22 mouse cellular contexts compared by ENCODE assay signal in the genomic region with DNA sequence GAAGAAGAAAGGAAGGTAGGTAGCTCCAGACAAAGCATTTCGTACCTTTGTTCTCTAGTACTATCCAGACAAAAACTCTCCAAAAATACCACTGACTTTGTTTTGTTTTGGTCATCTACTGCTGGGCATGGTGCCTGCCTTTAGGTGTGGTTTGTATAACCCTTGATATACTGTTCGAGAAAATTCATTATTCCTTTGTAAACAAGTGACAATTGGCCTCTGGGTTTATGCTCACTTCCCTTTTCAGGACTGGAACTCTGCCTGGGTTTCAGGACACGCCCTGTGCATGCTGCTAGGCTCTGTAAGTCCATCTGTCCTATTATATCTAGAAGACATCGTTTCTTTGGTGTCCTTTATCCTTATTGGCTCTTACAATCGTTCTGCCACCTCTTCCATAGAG. TPM values are rescaled to one million over a fixed set of nuclear protein-coding genes. Genes with fewer than 3 reads are reported as not detected.
DNase-seq lines count a peak whose midpoint lies in the region; ATAC-seq and TF ChIP-seq lines count a peak whose summit lies in the region.
"Had no signal": no experiment of that assay in that cellular context is flagged by ENCODE, and none has a peak within 500 bp of the region (broad histone marks: within the 10 kb centered on the region; RNA-seq: fewer than 3 reads in every experiment).

Gene Cyp2ab1 (minus strand): TSS at position 119 of the 400 bp plus-strand sequence.

- H3K27ac ChIP-seq in heart, embryonic 13.5 days (replicated peaks) = peak within 1 kb of the TSS; percentile 28; the same call in 1 of the 2 replicates
- no peak within 1 kb of the TSS; the same call in 1 of the 2 replicates for H3K27ac ChIP-seq in MEL (ENCODE audit: control insufficient read depth, low read depth, low read length)
- no peak within 1 kb of the TSS for H3K27ac ChIP-seq in forebrain, postnatal 0 days (ENCODE audit: low read depth, low read length)
- H3K27ac ChIP-seq: forebrain, embryonic 12.5 days; hindbrain, embryonic 15.5 days; liver, embryonic 12.5 days; macrophage had no signal

- H3K9me3 ChIP-seq in heart, embryonic 13.5 days = no peaks in the 10 kb centered on the region
- H3K9me3 ChIP-seq in MEL (replicated peaks; ENCODE audit: insufficient read depth, low read length) = no peaks in the 10 kb centered on the region
- H3K9me3 ChIP-seq in forebrain, postnatal 0 days (ENCODE audit: low read length) = no peaks in the 10 kb centered on the region
- H3K9me3 ChIP-seq: forebrain, embryonic 12.5 days; hindbrain, embryonic 15.5 days; liver, embryonic 12.5 days had no signal

- H3K9ac ChIP-seq in heart, embryonic 13.5 days = no peak within 1 kb of the TSS
- H3K9ac ChIP-seq in MEL (ENCODE audit: control insufficient read depth, low read depth, low read length, poor library complexity, severe bottlenecking) = peak within 1 kb of the TSS; percentile 56
- H3K9ac ChIP-seq in forebrain, postnatal 0 days = no peak within 1 kb of the TSS
- H3K9ac ChIP-seq: forebrain, embryonic 12.5 days; hindbrain, embryonic 15.5 days; liver, embryonic 12.5 days had no signal

- ATAC-seq in heart, embryonic 13.5 days (ENCODE audit: extremely low read depth, insufficient number of reproducible peaks, low FRiP score, low TSS enrichment) = no peak
- ATAC-seq in granulocyte monocyte progenitor cell, adult 5-6 weeks (replicated peaks; ENCODE audit: poor library complexity, severe bottlenecking) = peak; percentile 80
- no peak for ATAC-seq in forebrain, postnatal 0 days
- ATAC-seq: intestine, postnatal 0 days; liver, embryonic 12.5 days had no signal

- 69% methylated on average over 5 of the region's 5 CpGs for WGBS in heart, embryonic 13.5 days
- WGBS in forebrain, postnatal 0 days = 62% methylated on average over 5 of the region's 5 CpGs

- H3K27me3 ChIP-seq in heart, embryonic 13.5 days (replicated peaks) = no peaks in the 10 kb centered on the region
- H3K27me3 ChIP-seq in MEL (ENCODE audit: control insufficient read depth in 1 of 2, insufficient read depth in 2 of 2, low read length in 2 of 2) = no peaks in the 10 kb centered on the region
- H3K27me3 ChIP-seq in forebrain, postnatal 0 days (ENCODE audit: insufficient read depth, low read length) = no peaks in the 10 kb centered on the region
- H3K27me3 ChIP-seq: forebrain, embryonic 12.5 days; hindbrain, embryonic 15.5 days; liver, embryonic 12.5 days had no signal

- H3K36me3 ChIP-seq in heart, embryonic 13.5 days = peaks cover 18% of the 10 kb centered on the region
- H3K36me3 ChIP-seq in MEL (ENCODE audit: control insufficient read depth in 1 of 2, insufficient read depth in 2 of 2, low read length in 2 of 2) = peaks cover 0 to 12% of the 10 kb centered on the region in 2 experiments; a peak in 2 of 4 replicates
- H3K36me3 ChIP-seq in forebrain, postnatal 0 days (ENCODE audit: insufficient read depth) = peaks cover 14% of the 10 kb centered on the region
- H3K36me3 ChIP-seq: liver, embryonic 12.5 days had no signal

- TF ChIP-seq CTCF in MEL (IDR thresholded peaks at IDR 0.05 in 2 of 3, conservative IDR thresholded peaks at IDR 0.05 in 1 of 3; ENCODE audit: control insufficient read depth in 1 of 3, insufficient read depth in 1 of 3, low read depth in 2 of 3, low read length in 3 of 3, poor library complexity in 1 of 3, severe bottlenecking in 1 of 3) = no peak
- TF ChIP-seq CTCF in forebrain, postnatal 0 days (IDR thresholded peaks at IDR 0.05; ENCODE audit: low read depth) = no peak

- TF ChIP-seq RAD21 in MEL (IDR thresholded peaks at IDR 0.05; ENCODE audit: low read depth, low read length) = no peak

- TF ChIP-seq POLR2A in MEL (IDR thresholded peaks at IDR 0.05; ENCODE audit: control insufficient read depth in 1 of 2, insufficient read depth in 1 of 2, low read depth in 1 of 2, low read length in 2 of 2, poor library complexity in 1 of 2) = no peak

- TF ChIP-seq EP300 in MEL (IDR thresholded peaks at IDR 0.05; ENCODE audit: low read depth in 1 of 2, low read length in 2 of 2) = no peak

- H3K4me1 ChIP-seq in heart, embryonic 13.5 days = no peaks in the 10 kb centered on the region
- H3K4me1 ChIP-seq in MEL (ENCODE audit: control insufficient read depth in 1 of 2, insufficient read depth in 2 of 2, low read length in 2 of 2) = peaks cover 0 to 11% of the 10 kb centered on the region in 2 experiments; a peak in 3 of 4 replicates
- no peaks in the 10 kb centered on the region for H3K4me1 ChIP-seq in forebrain, postnatal 0 days (ENCODE audit: insufficient read depth)
- H3K4me1 ChIP-seq: forebrain, embryonic 12.5 days; hindbrain, embryonic 15.5 days; liver, embryonic 12.5 days had no signal

- no peak within 1 kb of the TSS for H3K4me3 ChIP-seq in heart, embryonic 13.5 days
- peak within 1 kb of the TSS; percentile 25 to 59 for H3K4me3 ChIP-seq in MEL (ENCODE audit: control insufficient read depth in 1 of 2, insufficient read depth in 1 of 2, low read depth in 2 of 2, low read length in 2 of 2)
- H3K4me3 ChIP-seq in forebrain, postnatal 0 days (ENCODE audit: low read depth, low read length) = no peak within 1 kb of the TSS
- H3K4me3 ChIP-seq: forebrain, embryonic 12.5 days; hindbrain, embryonic 15.5 days; liver, embryonic 12.5 days had no signal

- no peaks in the 10 kb centered on the region for H3K79me2 ChIP-seq in MEL (ENCODE audit: control insufficient read depth, insufficient read depth, low read length, poor library complexity)

- no peak for DNase-seq in heart, postnatal 4 days
- DNase-seq in MEL (ENCODE audit: low read depth, low spot score) = peak; percentile 76
- DNase-seq in lung, postnatal 4 days = peak; percentile 17 to 33
- no peak for DNase-seq in adrenal gland, adult 18-20 months (ENCODE audit: low spot score in 2 of 2)
- no peak for DNase-seq in retina, postnatal 1 day
- no peak for DNase-seq in forebrain, postnatal 0 days
- DNase-seq: cerebellum, adult 11 months; kidney, postnatal 14 days; layer of hippocampus, adult 9-11 months; midbrain, embryonic 14.5 days had no signal

- H3K4me2 ChIP-seq in heart, embryonic 13.5 days = no peak within 1 kb of the TSS
- H3K4me2 ChIP-seq in forebrain, postnatal 0 days (ENCODE audit: low read depth) = no peak within 1 kb of the TSS
- H3K4me2 ChIP-seq: forebrain, embryonic 12.5 days; heart, embryonic 11.5 days; hindbrain, embryonic 15.5 days; liver, embryonic 12.5 days had no signal

TF ChIP-seq in MEL, 35 proteins besides CTCF, POLR2A, EP300 and RAD21:
- TF ChIP-seq SIN3A (IDR thresholded peaks at IDR 0.05; ENCODE audit: low read length) (0 out of 2 replicates have a peak, but pooled peaks have one; percentile 29), MYB (IDR thresholded peaks at IDR 0.05; ENCODE audit: low read depth, low read length) (no peak), MEF2A (IDR thresholded peaks at IDR 0.05; ENCODE audit: extremely low read depth, insufficient replicate concordance, low read depth, low read length, poor library complexity, severe bottlenecking) (no peak), E2F4 (IDR thresholded peaks at IDR 0.05; ENCODE audit: borderline replicate concordance, low read depth, low read length) (no peak), ZMIZ1 (IDR thresholded peaks at IDR 0.05; ENCODE audit: low read depth, low read length) (no peak), ELF1 (IDR thresholded peaks at IDR 0.05; ENCODE audit: low read depth, low read length) (no peak), MYC (IDR thresholded peaks at IDR 0.05; ENCODE audit: low read depth, low read length) (no peak), MXI1 (IDR thresholded peaks at IDR 0.05; ENCODE audit: low read depth, low read length) (peak; percentile 49; the same call in 1 of the 2 replicates), JUND (IDR thresholded peaks at IDR 0.05; ENCODE audit: low read depth, low read length) (no peak), ZC3H11A (IDR thresholded peaks at IDR 0.05; ENCODE audit: low read depth, low read length) (no peak), GATA1 (IDR thresholded peaks at IDR 0.05; ENCODE audit: low read depth, low read length) (no peak), MAFK (IDR thresholded peaks at IDR 0.05; ENCODE audit: borderline replicate concordance, low read depth, low read length) (no peak), TBP (IDR thresholded peaks at IDR 0.05; ENCODE audit: low read depth, low read length) (0 out of 2 replicates have a peak, but pooled peaks have one; percentile 18)

RNA-seq across cellular contexts. Expression of gene Cyp2ab1, which starts in this region (rescaled TPM):
- polyA plus RNA-seq in heart, embryonic 13.5 days (2015; fragmentation: Nextera tagmentation; extraction: Ambion mirVana) = not detected in 2 replicates
- total RNA-seq in heart, postnatal 4 days (2021) = under 1 TPM in 1 of 2 experiments, not detected in 1; 0.18 TPM
- not detected in 2 replicates for total RNA-seq in MEL (2012; rRNA removed)
- not detected for polyA plus RNA-seq in MEL (2012; ENCODE audit: insufficient read depth in 1 of 2, insufficient read length in 2 of 2, low read depth in 1 of 2, low replicate concordance in 2 of 2, missing spikeins in 1 of 2)
- 2.2 TPM in 1 of 2 replicates, not detected in the other for total RNA-seq in granulocyte monocyte progenitor cell, adult 5-6 weeks (2014; fragmentation: Nextera tagmentation)
- 0.26 TPM in 1 of 2 replicates, not detected in the other for total RNA-seq in granulocyte monocyte progenitor cell, adult 5-6 weeks (2017)
- under 1 TPM in 1 of 2 experiments, not detected in 1; 0.74 TPM for total RNA-seq in adrenal gland, adult 18-20 months (2021)
- total RNA-seq in forebrain, postnatal 0 days (2014; rRNA removed) = not detected in 2 replicates
- polyA plus RNA-seq in forebrain, postnatal 0 days (2015; fragmentation: Nextera tagmentation; extraction: Ambion mirVana) = not detected in 2 replicates
- total RNA-seq: left cerebral cortex, postnatal 25 days had no signal
- polyA plus RNA-seq: cortical plate, adult 2 months; forebrain, embryonic 12.5 days; heart, embryonic 11.5 days; hindbrain, embryonic 15.5 days; intestine, postnatal 0 days; liver, embryonic 12.5 days; midbrain, embryonic 14.5 days; neural tube, embryonic 11.5 days; stomach, embryonic 14.5 days had no signal

Comparison
In these comparisons a context has a peak if more than half of its experiments do, and no peak if none do; other contexts are left out.
1. Peak in DNase-seq, H3K4me3 ChIP-seq and H3K9ac ChIP-seq in MEL; RNA of the gene not detected or under 1 TPM.
2. DNase-seq: peak in lung, postnatal 4 days (2 of 2); none in heart, postnatal 4 days (single experiment), adrenal gland, adult 18-20 months (0 of 2), retina, postnatal 1 day (single experiment) and forebrain, postnatal 0 days (single experiment).